ENCODE assay signal across 8 mouse cellular contexts in genomic region chr1:180813885-180814740, GRCm38 (mm10). TPM values are rescaled to one million over a fixed set of nuclear protein-coding genes. Genes with fewer than 3 reads are reported as not detected.
DNase-seq lines count a peak whose midpoint lies in the region; ATAC-seq and TF ChIP-seq lines count a peak whose summit lies in the region.

Gene H3f3a (minus strand): TSS chr1:180813943.

- peaks cover 34% of the 10 kb centered on the region for H3K4me1 ChIP-seq in hindbrain, embryonic 12.5 days
- H3K4me1 ChIP-seq in lung, postnatal 0 days (ENCODE audit: insufficient read depth, low read depth, low read length): peaks cover 14% of the 10 kb centered on the region; the same call in 1 of the 2 replicates

- WGBS in hindbrain, embryonic 12.5 days: 2% methylated on average over 52 of the region's 69 CpGs
- 2% methylated on average over 58 of the region's 69 CpGs for WGBS in lung, postnatal 0 days

- peak within 1 kb of the TSS; percentile 99 for H3K27ac ChIP-seq in hindbrain, embryonic 12.5 days
- peak within 1 kb of the TSS; percentile 100 for H3K27ac ChIP-seq in lung, postnatal 0 days (ENCODE audit: low read length)

- TF ChIP-seq CTCF in lung, postnatal 0 days (IDR thresholded peaks at IDR 0.05): no peak

- H3K4me2 ChIP-seq in hindbrain, embryonic 12.5 days (replicated peaks): peak within 1 kb of the TSS; percentile 73
- H3K4me2 ChIP-seq in lung, postnatal 0 days (replicated peaks; ENCODE audit: low read depth, low read length): peak within 1 kb of the TSS; percentile 66

- peak within 1 kb of the TSS; percentile 90 for H3K4me3 ChIP-seq in hindbrain, embryonic 12.5 days
- peak within 1 kb of the TSS; percentile 97 for H3K4me3 ChIP-seq in lung, postnatal 0 days (ENCODE audit: low read depth, low read length)

- peak within 1 kb of the TSS; percentile 100 for H3K9ac ChIP-seq in hindbrain, embryonic 12.5 days
- H3K9ac ChIP-seq in lung, postnatal 0 days (replicated peaks; ENCODE audit: low read depth): peak within 1 kb of the TSS; percentile 99

- peak; percentile 84 for ATAC-seq in hindbrain, embryonic 12.5 days (ENCODE audit: low FRiP score)
- peak; percentile 75 for ATAC-seq in lung, postnatal 0 days

- H3K36me3 ChIP-seq in hindbrain, embryonic 12.5 days: peaks cover 18% of the 10 kb centered on the region
- no peaks in the 10 kb centered on the region for H3K36me3 ChIP-seq in lung, postnatal 0 days (ENCODE audit: insufficient read depth, low read length)

- no peaks in the 10 kb centered on the region for H3K9me3 ChIP-seq in hindbrain, embryonic 12.5 days (replicated peaks)
- H3K9me3 ChIP-seq in lung, postnatal 0 days (ENCODE audit: low read length): no peaks in the 10 kb centered on the region

- H3K27me3 ChIP-seq in hindbrain, embryonic 12.5 days: no peaks in the 10 kb centered on the region
- no peaks in the 10 kb centered on the region for H3K27me3 ChIP-seq in lung, postnatal 0 days (replicated peaks; ENCODE audit: insufficient read depth, low read length)

- no peak for TF ChIP-seq EP300 in lung, postnatal 0 days (IDR thresholded peaks at IDR 0.05)

- peak; percentile 84 for DNase-seq in Muller cell, postnatal 12 days (ENCODE audit: inconsistent ontology term)
- DNase-seq in cerebellum, adult 11 months: peak; percentile 88
- peak in 1 of 2 experiments; percentile 59 for DNase-seq in frontal cortex, adult 2 months (ENCODE audit: extremely low spot score in 1 of 2, low spot score in 1 of 2)
- peak in 1 of 2 experiments; percentile 64 for DNase-seq in layer of hippocampus, postnatal 25 days (ENCODE audit: extremely low spot score in 1 of 2, low spot score in 1 of 2)
- DNase-seq in lung, postnatal 0 days (ENCODE audit: low spot score): peak; percentile 82
- peak; percentile 90 for DNase-seq in ovary, postnatal 36 days (ENCODE audit: low spot score)
- DNase-seq in urinary bladder, postnatal 14 days (ENCODE audit: low spot score): peak; percentile 88

RNA-seq across cellular contexts. Expression of gene H3f3a, which starts in this region (rescaled TPM):
- polyA plus RNA-seq in frontal cortex, adult 2 months (2012; rRNA removed): 502 and 559 TPM in 2 replicates
- 3,274 and 3,635 TPM in 2 replicates for polyA plus RNA-seq in hindbrain, embryonic 12.5 days (2016; fragmentation: Nextera tagmentation; extraction: Ambion mirVana)
- total RNA-seq in layer of hippocampus, postnatal 25 days (2021): 100 to 1,000 TPM; 388 to 399 TPM
- polyA plus RNA-seq in lung, postnatal 0 days (2015; fragmentation: Nextera tagmentation; extraction: Ambion mirVana): 1,774 and 1,827 TPM in 2 replicates
